Mouse (Mus musculus) Patski (cell line): Measurements from ENCODE around the gene 4933417A18Rik. TPM values are rescaled to one million over a fixed set of nuclear protein-coding genes. Genes with fewer than 3 reads are reported as not detected.

Experiments
- ATAC-seq: fragments of 100-300 bp; one replicate; pipeline ENCODE4 v1.8.0; 2021
- CTCF ChIA-PET: fragments of 350-600 bp; sonication (Branson Sonifier 250); formaldehyde crosslinking; loops from one replicate; lab custom pipeline; 2022; ENCODE audit warnings: inconsistent platforms; lab: Charles Lee
- POLR2A ChIA-PET: fragments of 350-600 bp; sonication (Branson Sonifier 250); formaldehyde crosslinking; loops from one replicate; lab custom pipeline; 2022; ENCODE audit warnings: antibody characterized with exemption, inconsistent platforms; lab: Charles Lee
- DNase-seq: peaks from one replicate; pipeline ENCODE4 v3.0.0-alpha.2; 2011; ENCODE audit warnings: low read depth, low spot score
- H3K27me3 ChIP-seq: fragments of 371-371 bp; one replicate; pipeline ENCODE4 v1.5.1; 2021
- CTCF ChIP-seq: fragments of 100-300 bp; IDR thresholded peaks from one replicate; pipeline ENCODE4 v1.5.1; 2021
- in situ Hi-C: fragments of 300-500 bp; cut with MboI; formaldehyde crosslinking; loops from 3 replicates; pipeline ENCODE4 v1.11.1; 2018; ENCODE audit warnings: low pct_unique_long_range_greater_than_20kb, mixed read lengths
- polyA plus RNA-seq: library from polyadenylated mRNA; unstranded; gene quantifications from one replicate; pipeline ENCODE4 v1.2.3, GENCODE M21; 2021

4933417A18Rik gene
- polyA plus RNA-seq, 1 experiment from 2014 or later = not detected

- in situ Hi-C loops = no loop called here
- CTCF ChIA-PET = no interaction called here
Measured at GRCm38 (mm10) chr13:34995925-34996324, 71.7 kb downstream of the 4933417A18Rik start.

More at GRCm38 (mm10) chr13:34995925-34996324, 71.7 kb downstream of the 4933417A18Rik start:
- H3K27me3 ChIP-seq = no peaks in the 10 kb centered on the region
- TF ChIP-seq CTCF = no peak
- ATAC-seq (no peak), DNase-seq (no peak)
- POLR2A ChIA-PET = no interaction called here

Other genes with a start within 250 kb of the 4933417A18Rik start
- not detected for gene Fam50b, start 189.6 kb upstream of the 4933417A18Rik start, polyA plus RNA-seq
- gene Prpf4b, start 49.1 kb upstream of the 4933417A18Rik start, polyA plus RNA-seq = 82.7 TPM
- gene Fam217a, start 99 bp upstream of the 4933417A18Rik start, polyA plus RNA-seq = not detected
- gene Eci3, start 39.4 kb downstream of the 4933417A18Rik start, polyA plus RNA-seq = 3.6 TPM
- gene Eci2, start 102.7 kb downstream of the 4933417A18Rik start, polyA plus RNA-seq = 453 TPM